Mouse (Mus musculus): ENCODE results near the gene Pigq. TPM values are rescaled to one million over a fixed set of nuclear protein-coding genes. Genes with fewer than 3 reads are reported as not detected.

Gene Pigq
- polyA plus RNA-seq (2014; fragmentation: Nextera tagmentation; extraction: Ambion mirVana), result 40.2 and 41.4 TPM in 2 replicates

GRCm38 (mm10) chr17:25944366-25945163 is at the start of gene Pigq, which contains the start of gene Nhlrc4:
TSS of gene Pigq (minus strand) at chr17:25944936.
TSS of gene Nhlrc4 (minus strand) at chr17:25944961.
- H3K4me3 ChIP-seq (ENCODE audit: low read depth, low read length), result no peak within 1 kb of the TSS

GRCm38 (mm10) chr17:25993489-25993888 is 48.8 kb upstream of the Pigq start:
- Histone ChIP-seq H3K4me2 (ENCODE audit: low read depth, low read length) (no peak overlapping the region), H3K27me3 (ENCODE audit: control insufficient read depth, insufficient read depth, low read length) (no peaks in the 10 kb centered on the region), H3K4me1 (ENCODE audit: control insufficient read depth, insufficient read depth, low read length) (no peaks in the 10 kb centered on the region), H3K4me3 (ENCODE audit: low read depth, low read length) (no peak overlapping the region), H3K9me3 (replicated peaks; ENCODE audit: control insufficient read depth, low read length) (no peaks in the 10 kb centered on the region), H3K9ac (replicated peaks; ENCODE audit: low read length) (no peak overlapping the region), H3K27ac (replicated peaks; ENCODE audit: low read depth, low read length) (no peak overlapping the region), H3K36me3 (replicated peaks; ENCODE audit: control insufficient read depth, insufficient read depth, low read depth, low read length) (peaks cover 19% of the 10 kb centered on the region)
- DNase-seq (ENCODE audit: low spot score) (no peak), ATAC-seq (replicated peaks; ENCODE audit: insufficient number of reproducible peaks, low FRiP score, low TSS enrichment, low read depth) (no peak)
- WGBS, result 87% methylated on average over 3 of the region's 3 CpGs

More at GRCm38 (mm10) chr17:25944366-25945163, at the start of gene Pigq, which contains the start of gene Nhlrc4:
- H3K36me3 ChIP-seq (replicated peaks; ENCODE audit: control insufficient read depth, insufficient read depth, low read depth, low read length), result no peaks in the 10 kb centered on the region
- WGBS, result 53% methylated on average over 5 of the region's 6 CpGs
- H3K9ac ChIP-seq (replicated peaks; ENCODE audit: low read length), result no peak within 1 kb of the TSS
- ATAC-seq (replicated peaks; ENCODE audit: insufficient number of reproducible peaks, low FRiP score, low TSS enrichment, low read depth), result no peak
- no peaks in the 10 kb centered on the region; the same call in 1 of the 2 replicates for H3K4me1 ChIP-seq (ENCODE audit: control insufficient read depth, insufficient read depth, low read length)
- no peak for DNase-seq (ENCODE audit: low spot score)
- no peak within 1 kb of the TSS for H3K27ac ChIP-seq (replicated peaks; ENCODE audit: low read depth, low read length)
- no peaks in the 10 kb centered on the region for H3K27me3 ChIP-seq (ENCODE audit: control insufficient read depth, insufficient read depth, low read length)
- H3K4me2 ChIP-seq (ENCODE audit: low read depth, low read length), result peak within 1 kb of the TSS; percentile 8; the same call in 1 of the 2 replicates
- H3K9me3 ChIP-seq (replicated peaks; ENCODE audit: control insufficient read depth, low read length), result no peaks in the 10 kb centered on the region

- Histone ChIP-seq H3K27me3 (ENCODE audit: control insufficient read depth, insufficient read depth, low read length) (no peaks in the 10 kb centered on the region), H3K4me2 (ENCODE audit: low read depth, low read length) (no peak overlapping the region), H3K4me3 (ENCODE audit: low read depth, low read length) (no peak overlapping the region), H3K9me3 (replicated peaks; ENCODE audit: control insufficient read depth, low read length) (no peaks in the 10 kb centered on the region), H3K4me1 (ENCODE audit: control insufficient read depth, insufficient read depth, low read length) (no peaks in the 10 kb centered on the region), H3K36me3 (replicated peaks; ENCODE audit: control insufficient read depth, insufficient read depth, low read depth, low read length) (peaks cover 17% of the 10 kb centered on the region), H3K9ac (replicated peaks; ENCODE audit: low read length) (no peak overlapping the region), H3K27ac (replicated peaks; ENCODE audit: low read depth, low read length) (no peak overlapping the region)
- ATAC-seq (replicated peaks; ENCODE audit: insufficient number of reproducible peaks, low FRiP score, low TSS enrichment, low read depth), result no peak
- DNase-seq (ENCODE audit: low spot score), result no peak
- 94% methylated on average over 4 of the region's 4 CpGs for WGBS
Measured at GRCm38 (mm10) chr17:25992274-25992673, 47.5 kb upstream of the Pigq start.

GRCm38 (mm10) chr17:25990331-25990730 is 45.6 kb upstream of the Pigq start:
- Histone ChIP-seq H3K9ac (replicated peaks; ENCODE audit: low read length) (no peak overlapping the region), H3K27ac (replicated peaks; ENCODE audit: low read depth, low read length) (no peak overlapping the region), H3K4me1 (ENCODE audit: control insufficient read depth, insufficient read depth, low read length) (no peaks in the 10 kb centered on the region), H3K9me3 (replicated peaks; ENCODE audit: control insufficient read depth, low read length) (no peaks in the 10 kb centered on the region), H3K4me3 (ENCODE audit: low read depth, low read length) (no peak overlapping the region), H3K27me3 (ENCODE audit: control insufficient read depth, insufficient read depth, low read length) (no peaks in the 10 kb centered on the region), H3K36me3 (replicated peaks; ENCODE audit: control insufficient read depth, insufficient read depth, low read depth, low read length) (peaks cover 17% of the 10 kb centered on the region), H3K4me2 (ENCODE audit: low read depth, low read length) (no peak overlapping the region)
- 93% methylated on average over 5 of the region's 5 CpGs for WGBS
- DNase-seq (ENCODE audit: low spot score), result no peak
- no peak for ATAC-seq (replicated peaks; ENCODE audit: insufficient number of reproducible peaks, low FRiP score, low TSS enrichment, low read depth)

GRCm38 (mm10) chr17:25985306-25986294 is 40.9 kb upstream of the Pigq start, which contains the start of gene Capn15:
TSS of gene Capn15 (minus strand) at chr17:25985796.
- Histone ChIP-seq H3K36me3 (replicated peaks; ENCODE audit: control insufficient read depth, insufficient read depth, low read depth, low read length) (peaks cover 12% of the 10 kb centered on the region), H3K27me3 (ENCODE audit: control insufficient read depth, insufficient read depth, low read length) (no peaks in the 10 kb centered on the region), H3K9ac (replicated peaks; ENCODE audit: low read length) (peak within 1 kb of the TSS; percentile 93), H3K4me2 (ENCODE audit: low read depth, low read length) (peak within 1 kb of the TSS; percentile 86), H3K4me3 (ENCODE audit: low read depth, low read length) (peak within 1 kb of the TSS; percentile 86), H3K27ac (replicated peaks; ENCODE audit: low read depth, low read length) (peak within 1 kb of the TSS; percentile 84), H3K4me1 (ENCODE audit: control insufficient read depth, insufficient read depth, low read length) (no peaks in the 10 kb centered on the region; the same call in 1 of the 2 replicates), H3K9me3 (replicated peaks; ENCODE audit: control insufficient read depth, low read length) (no peaks in the 10 kb centered on the region)
- under 1% methylated on average over 91 of the region's 91 CpGs for WGBS
- ATAC-seq (replicated peaks; ENCODE audit: insufficient number of reproducible peaks, low FRiP score, low TSS enrichment, low read depth) (peak; percentile 99), DNase-seq (ENCODE audit: low spot score) (peak; percentile 99)

GRCm38 (mm10) chr17:25984556-25985305 is 40.0 kb upstream of the Pigq start:
- Histone ChIP-seq H3K4me2 (ENCODE audit: low read depth, low read length) (peak overlapping the region; percentile 86), H3K9me3 (replicated peaks; ENCODE audit: control insufficient read depth, low read length) (no peaks in the 10 kb centered on the region), H3K9ac (replicated peaks; ENCODE audit: low read length) (peak overlapping the region; percentile 93), H3K36me3 (replicated peaks; ENCODE audit: control insufficient read depth, insufficient read depth, low read depth, low read length) (peaks cover 4% of the 10 kb centered on the region), H3K27me3 (ENCODE audit: control insufficient read depth, insufficient read depth, low read length) (no peaks in the 10 kb centered on the region), H3K27ac (replicated peaks; ENCODE audit: low read depth, low read length) (peak overlapping the region; percentile 84), H3K4me3 (ENCODE audit: low read depth, low read length) (peak overlapping the region; percentile 86), H3K4me1 (ENCODE audit: control insufficient read depth, insufficient read depth, low read length) (no peaks in the 10 kb centered on the region; the same call in 1 of the 2 replicates)
- peak; percentile 8 for DNase-seq (ENCODE audit: low spot score)
- 12% methylated on average over 17 of the region's 17 CpGs for WGBS
- peak; percentile 19 for ATAC-seq (replicated peaks; ENCODE audit: insufficient number of reproducible peaks, low FRiP score, low TSS enrichment, low read depth)

- Histone ChIP-seq H3K27ac (replicated peaks; ENCODE audit: low read depth, low read length) (no peak overlapping the region), H3K27me3 (ENCODE audit: control insufficient read depth, insufficient read depth, low read length) (no peaks in the 10 kb centered on the region), H3K36me3 (replicated peaks; ENCODE audit: control insufficient read depth, insufficient read depth, low read depth, low read length) (no peaks in the 10 kb centered on the region), H3K4me3 (ENCODE audit: low read depth, low read length) (peak overlapping the region; percentile 86), H3K4me2 (ENCODE audit: low read depth, low read length) (no peak overlapping the region), H3K9ac (replicated peaks; ENCODE audit: low read length) (no peak overlapping the region; the same call in 1 of the 2 replicates), H3K4me1 (ENCODE audit: control insufficient read depth, insufficient read depth, low read length) (no peaks in the 10 kb centered on the region; the same call in 1 of the 2 replicates), H3K9me3 (replicated peaks; ENCODE audit: control insufficient read depth, low read length) (no peaks in the 10 kb centered on the region)
- ATAC-seq (replicated peaks; ENCODE audit: insufficient number of reproducible peaks, low FRiP score, low TSS enrichment, low read depth) (no peak), DNase-seq (ENCODE audit: low spot score) (no peak)
- WGBS, result 96% methylated on average over 1 of the region's 1 CpGs
Measured at GRCm38 (mm10) chr17:25984066-25984465, 39.3 kb upstream of the Pigq start.

All from embryonic facial prominence, embryonic 11.5 days (tissue).